Comparison of ENCODE assay signal across 23 mouse cellular contexts in genomic region chr14:101516031-101516430, GRCm38 (mm10).
DNase-seq lines count a peak whose midpoint lies in the region; ATAC-seq and TF ChIP-seq lines count a peak whose summit lies in the region.
"Had no signal": no experiment of that assay in that cellular context is flagged by ENCODE, and none has a peak within 500 bp of the region (broad histone marks: within the 10 kb centered on the region; RNA-seq: fewer than 3 reads in every experiment).

No protein-coding gene starts in this region.

- no peak overlapping the region for H3K4me2 ChIP-seq in intestine, embryonic 14.5 days (ENCODE audit: low read length)
- no peak overlapping the region for H3K4me2 ChIP-seq in intestine, postnatal 0 days (replicated peaks; ENCODE audit: low read depth)
- H3K4me2 ChIP-seq: embryonic facial prominence, embryonic 13.5 days; forebrain, embryonic 12.5 days; hindbrain, embryonic 12.5 days; intestine, embryonic 15.5 days had no signal

- H3K27ac ChIP-seq in intestine, embryonic 14.5 days (ENCODE audit: low read depth), result no peak overlapping the region
- no peak overlapping the region for H3K27ac ChIP-seq in intestine, postnatal 0 days (ENCODE audit: low read depth, low read length)
- H3K27ac ChIP-seq in thymus, adult 2 months (ENCODE audit: control insufficient read depth, insufficient read depth, low read length), result no peak overlapping the region
- H3K27ac ChIP-seq: embryonic facial prominence, embryonic 13.5 days; forebrain, embryonic 12.5 days; heart, embryonic 10.5 days; hindbrain, embryonic 12.5 days; intestine, embryonic 15.5 days had no signal

- no peaks in the 10 kb centered on the region for H3K9me3 ChIP-seq in intestine, embryonic 14.5 days (ENCODE audit: control insufficient read depth, low read length)
- H3K9me3 ChIP-seq in intestine, postnatal 0 days (ENCODE audit: control insufficient read depth), result no peaks in the 10 kb centered on the region
- H3K9me3 ChIP-seq: embryonic facial prominence, embryonic 13.5 days; forebrain, embryonic 12.5 days; heart, embryonic 10.5 days; hindbrain, embryonic 12.5 days; intestine, embryonic 15.5 days had no signal

- H3K36me3 ChIP-seq in intestine, embryonic 14.5 days (ENCODE audit: control insufficient read depth, insufficient read depth, low read length), result no peaks in the 10 kb centered on the region
- no peaks in the 10 kb centered on the region for H3K36me3 ChIP-seq in intestine, postnatal 0 days (ENCODE audit: control insufficient read depth, insufficient read depth)
- H3K36me3 ChIP-seq in thymus, adult 2 months (ENCODE audit: control insufficient read depth, insufficient read depth, low read length), result no peaks in the 10 kb centered on the region
- H3K36me3 ChIP-seq: embryonic facial prominence, embryonic 13.5 days; forebrain, embryonic 12.5 days; heart, embryonic 10.5 days; hindbrain, embryonic 12.5 days; intestine, embryonic 15.5 days had no signal

- peak; percentile 41 for DNase-seq in intestine, embryonic 14.5 days (ENCODE audit: low spot score)
- peak; percentile 27 for DNase-seq in thymus, postnatal 4 days
- no peak for DNase-seq in thymus, adult 2 months
- DNase-seq in adrenal gland, postnatal 36 days, result no peak
- DNase-seq in gastrocnemius, postnatal 25 days, result no peak
- DNase-seq: adrenal gland, adult 2 months; adrenal gland, postnatal 25 days; B cell, adult 2 months; cerebellum, adult 2 months; cerebellum, postnatal 14 days; heart, postnatal 10 days; heart, postnatal 4 days; kidney, adult 2 months had no signal

- TF ChIP-seq POLR2A in thymus, adult 2 months (IDR thresholded peaks at IDR 0.05; ENCODE audit: control insufficient read depth, extremely low read depth, insufficient read depth, low read length, poor library complexity), result no peak

- H3K4me1 ChIP-seq in intestine, embryonic 14.5 days (replicated peaks; ENCODE audit: control insufficient read depth, insufficient read depth, low read length), result no peaks in the 10 kb centered on the region
- no peaks in the 10 kb centered on the region for H3K4me1 ChIP-seq in intestine, postnatal 0 days (replicated peaks; ENCODE audit: control insufficient read depth, insufficient read depth, low read length)
- no peaks in the 10 kb centered on the region for H3K4me1 ChIP-seq in thymus, adult 2 months (replicated peaks; ENCODE audit: control insufficient read depth, insufficient read depth, low read length)
- H3K4me1 ChIP-seq: intestine, embryonic 15.5 days had no signal

- WGBS in intestine, embryonic 14.5 days, result 83% methylated on average over 11 of the region's 11 CpGs
- WGBS in intestine, postnatal 0 days, result 93% methylated on average over 11 of the region's 11 CpGs
- 73% methylated on average over 11 of the region's 11 CpGs for WGBS in thymus, adult 2 months

- ATAC-seq in intestine, embryonic 14.5 days (replicated peaks; ENCODE audit: low FRiP score, low TSS enrichment, low read depth), result no peak
- no peak for ATAC-seq in intestine, postnatal 0 days
- ATAC-seq in granulocyte monocyte progenitor cell, adult 5-6 weeks (replicated peaks; ENCODE audit: poor library complexity, severe bottlenecking), result peak; percentile 70
- ATAC-seq: forebrain, embryonic 16.5 days; hindbrain, embryonic 16.5 days; intestine, embryonic 15.5 days had no signal

- TF ChIP-seq CTCF in intestine, postnatal 0 days (IDR thresholded peaks at IDR 0.05; ENCODE audit: low read depth), result no peak
- no peak for TF ChIP-seq CTCF in thymus, adult 2 months (IDR thresholded peaks at IDR 0.05; ENCODE audit: borderline replicate concordance, control insufficient read depth, extremely low read depth, insufficient read depth, low read length, poor library complexity)

- no peak overlapping the region for H3K4me3 ChIP-seq in intestine, embryonic 14.5 days (ENCODE audit: low read depth, low read length)
- no peak overlapping the region for H3K4me3 ChIP-seq in intestine, postnatal 0 days (ENCODE audit: low read depth, low read length)
- H3K4me3 ChIP-seq in thymus, adult 2 months (ENCODE audit: control insufficient read depth, insufficient read depth, low read length), result no peak overlapping the region
- H3K4me3 ChIP-seq: embryonic facial prominence, embryonic 13.5 days; forebrain, embryonic 12.5 days; heart, embryonic 10.5 days; hindbrain, embryonic 12.5 days; intestine, embryonic 15.5 days had no signal

- no peaks in the 10 kb centered on the region for H3K27me3 ChIP-seq in intestine, embryonic 14.5 days (replicated peaks; ENCODE audit: control insufficient read depth, insufficient read depth, low read length)
- H3K27me3 ChIP-seq in intestine, postnatal 0 days (replicated peaks; ENCODE audit: control insufficient read depth, insufficient read depth, low read length), result no peaks in the 10 kb centered on the region
- no peaks in the 10 kb centered on the region for H3K27me3 ChIP-seq in thymus, adult 2 months (ENCODE audit: control insufficient read depth, insufficient read depth, low read length)
- H3K27me3 ChIP-seq: CH12.LX; embryonic facial prominence, embryonic 13.5 days; forebrain, embryonic 12.5 days; hindbrain, embryonic 12.5 days; intestine, embryonic 15.5 days had no signal

- no peak overlapping the region for H3K9ac ChIP-seq in intestine, embryonic 14.5 days (ENCODE audit: low read length)
- no peak overlapping the region for H3K9ac ChIP-seq in intestine, postnatal 0 days (ENCODE audit: low read depth, low read length)
- H3K9ac ChIP-seq: embryonic facial prominence, embryonic 13.5 days; forebrain, embryonic 12.5 days; hindbrain, embryonic 12.5 days; intestine, embryonic 15.5 days had no signal

Comparison
In these comparisons a context has a peak if more than half of its experiments do, and no peak if none do; other contexts are left out.
1. DNase-seq: peak in intestine, embryonic 14.5 days (single experiment) and thymus, postnatal 4 days (single experiment); none in thymus, adult 2 months (single experiment), adrenal gland, postnatal 36 days (0 of 2) and gastrocnemius, postnatal 25 days (single experiment).